Mouse (Mus musculus) intestine, embryonic 16.5 days (tissue): Measurements from ENCODE around the gene Col15a1. TPM values are rescaled to one million over a fixed set of nuclear protein-coding genes. Genes with fewer than 3 reads are reported as not detected.

Source experiments
- ATAC-seq: fragments of 200-750 bp; cut with Nextera tagmentation; 2 replicates; pipeline ENCODE4 v1.8.0; 2017; ENCODE audit warnings: moderate TSS enrichment, moderate library complexity
- H3K27ac ChIP-seq: fragments of 300-500 bp; sonication (generic); 2 replicates; pipeline ENCODE4 v1.5.1; 2014; ENCODE audit warnings: mild to moderate bottlenecking, low read length
- H3K27me3 ChIP-seq: fragments of 300-500 bp; sonication (generic); replicated peaks from 2 replicates; pipeline ENCODE4 v1.6.1; 2014; ENCODE audit warnings: low read length, control low read depth, mixed read lengths; ENCODE audit not compliant: control insufficient read depth, insufficient read depth
- H3K36me3 ChIP-seq: fragments of 300-500 bp; sonication (generic); 2 replicates; pipeline ENCODE4 v1.6.1; 2014; ENCODE audit warnings: low read length, control low read depth; ENCODE audit not compliant: control insufficient read depth, insufficient read depth
- H3K4me1 ChIP-seq: fragments of 300-500 bp; sonication (generic); 2 replicates; pipeline ENCODE4 v1.6.1; 2014; ENCODE audit warnings: low read length, control low read depth, mixed read lengths; ENCODE audit not compliant: control insufficient read depth, insufficient read depth
- H3K4me2 ChIP-seq: fragments of 300-500 bp; sonication (generic); 2 replicates; pipeline ENCODE4 v1.6.1; 2014; ENCODE audit warnings: low read depth, low read length, control low read depth
- H3K4me3 ChIP-seq: fragments of 300-500 bp; sonication (generic); 2 replicates; pipeline ENCODE4 v1.5.1; 2014; ENCODE audit warnings: mild to moderate bottlenecking, low read length
- H3K9ac ChIP-seq: fragments of 300-500 bp; sonication (generic); 2 replicates; pipeline ENCODE4 v1.6.1; 2014; ENCODE audit warnings: low read depth, low read length
- H3K9me3 ChIP-seq: fragments of 300-500 bp; sonication (generic); 2 replicates; pipeline ENCODE4 v1.6.1; 2016; ENCODE audit warnings: low read length, control low read depth; ENCODE audit not compliant: control insufficient read depth
- WGBS: fragments of 180-500 bp; shearing (Covaris S2); extraction: QIAGEN DNeasy Blood & Tissue Kit; methylation state at CpG from one replicate; pipeline ENCODE4 v1.1.7; 2014; 5-methylcytosine and 5-hydroxymethylcytosine counted together
- polyA plus RNA-seq: library from polyadenylated mRNA; unstranded; fragments of >200 nt; fragmentation: Nextera tagmentation; extraction: Ambion mirVana; gene quantifications from 2 replicates; pipeline ENCODE4 v1.2.1, GENCODE M21; 2015

Gene Col15a1
- polyA plus RNA-seq, result 12.7 and 15.1 TPM in 2 replicates

GRCm38 (mm10) chr4:47207969-47208420, at the start of gene Col15a1:
Col15a1 (plus strand) TSS chr4:47208161.
- peak within 1 kb of the TSS; percentile 63 for H3K9ac ChIP-seq
- H3K9me3 ChIP-seq, result no peaks in the 10 kb centered on the region
- ATAC-seq, result peak; percentile 42; the same call in 1 of the 2 replicates
- peaks cover 6% of the 10 kb centered on the region; the same call in 1 of the 2 replicates for H3K4me1 ChIP-seq
- peak within 1 kb of the TSS; percentile 50 for H3K4me3 ChIP-seq
- H3K27ac ChIP-seq, result no peak within 1 kb of the TSS
- WGBS, result under 1% methylated on average over 41 of the region's 45 CpGs
- peaks cover 31% of the 10 kb centered on the region for H3K27me3 ChIP-seq
- H3K4me2 ChIP-seq, result peak within 1 kb of the TSS; percentile 72
- H3K36me3 ChIP-seq, result no peaks in the 10 kb centered on the region

- ATAC-seq, result peak; percentile 64; the same call in 1 of the 2 replicates
- WGBS, result 8% methylated on average over 4 of the region's 4 CpGs
- no peak overlapping the region for H3K27ac ChIP-seq
- no peaks in the 10 kb centered on the region for H3K9me3 ChIP-seq
- 0 out of 2 replicates have a peak, but pooled peaks cover 3% of the 10 kb centered on the region for H3K4me1 ChIP-seq
- H3K9ac ChIP-seq, result no peak overlapping the region
- H3K36me3 ChIP-seq, result no peaks in the 10 kb centered on the region
- H3K27me3 ChIP-seq, result no peaks in the 10 kb centered on the region
- no peak overlapping the region for H3K4me3 ChIP-seq
- H3K4me2 ChIP-seq, result no peak overlapping the region
These were observed 46.7 kb upstream of the Col15a1 start for GRCm38 (mm10) chr4:47161103-47161755.

GRCm38 (mm10) chr4:47161756-47162587, 46.0 kb upstream of the Col15a1 start:
- no peak overlapping the region for H3K9ac ChIP-seq
- H3K27me3 ChIP-seq, result no peaks in the 10 kb centered on the region
- H3K4me2 ChIP-seq, result no peak overlapping the region
- no peaks in the 10 kb centered on the region for H3K36me3 ChIP-seq
- no peaks in the 10 kb centered on the region for H3K9me3 ChIP-seq
- WGBS, result 66% methylated on average over 12 of the region's 12 CpGs
- H3K4me1 ChIP-seq, result 0 out of 2 replicates have a peak, but pooled peaks cover 3% of the 10 kb centered on the region
- H3K4me3 ChIP-seq, result no peak overlapping the region
- H3K27ac ChIP-seq, result no peak overlapping the region
- no peak for ATAC-seq

- Histone ChIP-seq H3K27me3 (no peaks in the 10 kb centered on the region), H3K36me3 (no peaks in the 10 kb centered on the region), H3K4me2 (no peak overlapping the region), H3K4me3 (no peak overlapping the region), H3K27ac (no peak overlapping the region), H3K9me3 (no peaks in the 10 kb centered on the region), H3K4me1 (peaks cover 8% of the 10 kb centered on the region; the same call in 1 of the 2 replicates), H3K9ac (no peak overlapping the region)
- peak; percentile 59 for ATAC-seq
- 39% methylated on average over 1 of the region's 1 CpGs for WGBS
These were observed 35.6 kb upstream of the Col15a1 start for GRCm38 (mm10) chr4:47172314-47172713.

GRCm38 (mm10) chr4:47177101-47177500, 30.9 kb upstream of the Col15a1 start:
- WGBS, result 78% methylated on average over 8 of the region's 8 CpGs
- Histone ChIP-seq H3K36me3 (no peaks in the 10 kb centered on the region), H3K4me2 (no peak overlapping the region), H3K4me1 (peaks cover 23% of the 10 kb centered on the region), H3K9me3 (no peaks in the 10 kb centered on the region), H3K9ac (peak overlapping the region; percentile 36; the same call in 1 of the 2 replicates), H3K4me3 (no peak overlapping the region), H3K27ac (no peak overlapping the region), H3K27me3 (no peaks in the 10 kb centered on the region)
- ATAC-seq, result no peak

- H3K9me3 ChIP-seq, result no peaks in the 10 kb centered on the region
- 58% methylated on average over 8 of the region's 8 CpGs for WGBS
- ATAC-seq, result peak; percentile 78
- no peaks in the 10 kb centered on the region for H3K36me3 ChIP-seq
- H3K4me1 ChIP-seq, result peaks cover 21% of the 10 kb centered on the region
- no peaks in the 10 kb centered on the region for H3K27me3 ChIP-seq
- no peak overlapping the region for H3K4me3 ChIP-seq
- no peak overlapping the region for H3K9ac ChIP-seq
- H3K4me2 ChIP-seq, result no peak overlapping the region
- peak overlapping the region; percentile 64 for H3K27ac ChIP-seq
These were observed 29.6 kb upstream of the Col15a1 start for GRCm38 (mm10) chr4:47178261-47178961.

GRCm38 (mm10) chr4:47179535-47179934, 28.4 kb upstream of the Col15a1 start:
- Histone ChIP-seq H3K27me3 (no peaks in the 10 kb centered on the region), H3K36me3 (no peaks in the 10 kb centered on the region), H3K27ac (no peak overlapping the region; the same call in 1 of the 2 replicates), H3K4me2 (no peak overlapping the region), H3K9ac (no peak overlapping the region), H3K9me3 (no peaks in the 10 kb centered on the region), H3K4me3 (no peak overlapping the region), H3K4me1 (peaks cover 21% of the 10 kb centered on the region)
- WGBS, result 78% methylated on average over 5 of the region's 5 CpGs
- ATAC-seq, result no peak

- Histone ChIP-seq H3K9me3 (no peaks in the 10 kb centered on the region), H3K4me3 (no peak overlapping the region), H3K9ac (no peak overlapping the region), H3K36me3 (no peaks in the 10 kb centered on the region), H3K4me2 (no peak overlapping the region), H3K27me3 (no peaks in the 10 kb centered on the region), H3K27ac (no peak overlapping the region), H3K4me1 (no peaks in the 10 kb centered on the region)
- 46% methylated on average over 6 of the region's 6 CpGs for WGBS
- no peak for ATAC-seq
These were observed 23.8 kb upstream of the Col15a1 start for GRCm38 (mm10) chr4:47184058-47184661.
